Mouse (Mus musculus) testis, adult 2 months (tissue): ENCODE results near the gene Prkn.

Experiments
- CTCF ChIP-seq: fragments of 200-500 bp; IDR thresholded peaks from 2 replicates; pipeline ENCODE4 v1.5.1; 2012; ENCODE audit warnings: low read depth, mild to moderate bottlenecking, inconsistent platforms, low read length, moderate library complexity; ENCODE audit not compliant: control insufficient read depth, insufficient read depth, insufficient replicate concordance
- POLR2A ChIP-seq: fragments of 200-500 bp; IDR thresholded peaks from 2 replicates; pipeline ENCODE4 v1.6.1; 2012; ENCODE audit warnings: low read depth, mild to moderate bottlenecking, inconsistent platforms, low read length, moderate library complexity; ENCODE audit not compliant: control insufficient read depth

GRCm38 (mm10) chr17:11532066-11532465 lies 691.9 kb downstream of the Prkn start:
- TF ChIP-seq CTCF = no peak
- TF ChIP-seq POLR2A = no peak
